Mouse (Mus musculus) forelimb bud, embryonic 11.5 days (tissue): Measurements from ENCODE around the gene Tescl.
A peak's percentile ranks its signal among the peaks of the same experiment; 100 is the strongest.

Experiments
- DNase-seq: peaks from one replicate; pipeline ENCODE4 v3.0.0-alpha.2; 2012; ENCODE audit warnings: low read depth, low spot score

The Tescl gene

DNA sequence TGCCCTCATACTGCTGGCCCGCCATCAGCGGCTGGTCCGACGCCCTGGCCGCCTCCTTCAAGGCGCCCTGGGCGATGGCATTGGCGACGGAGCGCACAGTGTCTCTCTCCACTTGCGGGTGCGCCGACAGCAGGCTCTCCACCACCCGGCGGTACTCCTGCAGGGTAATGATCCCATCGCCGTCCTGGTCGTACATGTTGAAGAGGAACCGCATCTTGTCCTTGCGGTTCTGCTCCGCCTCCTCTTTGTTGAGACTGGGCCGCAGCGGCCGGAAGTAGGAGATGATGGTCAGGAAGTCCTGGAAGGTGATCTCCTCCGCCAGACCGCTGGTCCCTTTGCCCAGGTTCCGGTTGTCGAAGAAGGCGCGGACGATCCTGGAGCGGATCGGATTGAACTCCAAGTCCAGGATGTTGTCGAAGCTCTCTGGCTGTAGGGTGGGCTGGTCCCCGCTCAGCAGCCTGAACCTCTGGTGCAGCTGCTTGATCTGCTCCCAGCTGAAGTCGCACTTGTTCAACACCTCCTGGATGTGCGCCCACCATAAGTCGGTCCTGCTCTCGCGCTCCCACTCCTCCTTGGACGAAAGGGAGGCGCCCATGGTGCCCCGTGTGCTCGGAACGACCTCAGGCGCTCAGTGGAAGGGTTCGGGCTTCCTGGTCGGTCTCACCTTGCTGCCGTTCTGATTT, at the start of gene Tescl:
TSS of gene Tescl (minus strand) at position 633 of the 683 bp plus-strand sequence.
- no peak for DNase-seq

GRCm38 (mm10) chr7:24382730-24383372, 49.1 kb upstream of the Tescl start:
- no peak for DNase-seq

DNA sequence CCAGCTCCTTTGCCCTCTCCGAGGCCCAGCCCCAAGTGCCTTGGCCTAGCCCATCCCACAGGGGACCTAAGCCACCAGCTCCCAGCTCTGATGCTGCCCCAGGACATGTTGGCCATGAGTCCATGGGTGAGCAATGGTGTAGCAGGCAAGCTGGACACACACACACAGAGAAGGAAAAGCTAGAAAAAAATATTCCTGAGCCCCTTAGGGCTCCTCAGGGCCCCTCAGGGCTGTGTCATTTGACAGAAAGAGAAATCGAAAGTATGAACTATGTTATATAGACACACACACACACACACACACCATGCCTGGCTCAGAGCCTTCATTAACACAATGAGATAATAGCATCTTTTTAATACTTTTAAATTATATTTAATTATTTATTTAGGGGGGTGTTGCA, 46.6 kb upstream of the Tescl start:
- DNase-seq: no peak

DNA sequence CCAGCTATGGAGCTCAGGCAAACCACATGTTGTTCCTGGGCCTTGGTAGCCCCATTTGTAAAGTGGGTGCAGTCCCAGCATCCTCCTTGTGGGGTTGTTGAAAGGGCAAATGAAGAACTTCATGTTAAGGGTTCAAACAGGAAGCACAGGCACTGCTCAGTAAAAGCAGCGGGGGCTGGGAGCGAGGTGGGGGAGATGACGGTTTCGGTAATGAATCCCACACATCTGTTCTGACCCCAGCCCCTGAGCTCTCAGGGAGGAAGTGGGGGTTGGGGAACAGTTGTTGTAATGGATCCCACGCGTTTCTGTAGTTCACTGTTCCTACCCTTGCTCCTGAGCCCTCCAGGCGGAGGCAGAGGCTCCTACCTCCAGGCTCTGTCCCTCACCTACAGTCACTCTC, 46.2 kb upstream of the Tescl start:
- DNase-seq: peak; percentile 62

- peak; percentile 79 for DNase-seq
These were observed 44.4 kb upstream of the Tescl start for GRCm38 (mm10) chr7:24378049-24378701.

GRCm38 (mm10) chr7:24377091-24377865, 43.5 kb upstream of the Tescl start:
- DNase-seq: no peak

DNA sequence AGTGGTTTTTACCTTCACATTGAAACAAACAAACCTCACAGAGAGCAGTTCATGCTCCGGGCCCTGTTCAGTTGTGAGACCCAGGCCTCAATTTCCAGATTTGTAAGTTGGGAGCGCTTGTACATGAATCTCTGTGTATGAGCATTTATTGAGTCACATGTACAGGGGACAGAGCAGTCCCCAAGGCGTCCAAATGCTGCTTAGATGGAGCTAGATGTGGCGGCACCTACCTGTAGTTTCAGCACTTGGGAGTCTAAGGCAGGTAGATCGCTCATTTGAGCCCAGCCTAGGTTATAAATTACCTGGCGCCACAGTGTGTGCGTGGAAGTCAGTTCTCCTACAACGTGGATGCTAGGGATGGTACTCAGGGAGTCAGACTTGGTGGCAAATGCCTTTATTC, 42.7 kb upstream of the Tescl start:
- no peak for DNase-seq

DNA sequence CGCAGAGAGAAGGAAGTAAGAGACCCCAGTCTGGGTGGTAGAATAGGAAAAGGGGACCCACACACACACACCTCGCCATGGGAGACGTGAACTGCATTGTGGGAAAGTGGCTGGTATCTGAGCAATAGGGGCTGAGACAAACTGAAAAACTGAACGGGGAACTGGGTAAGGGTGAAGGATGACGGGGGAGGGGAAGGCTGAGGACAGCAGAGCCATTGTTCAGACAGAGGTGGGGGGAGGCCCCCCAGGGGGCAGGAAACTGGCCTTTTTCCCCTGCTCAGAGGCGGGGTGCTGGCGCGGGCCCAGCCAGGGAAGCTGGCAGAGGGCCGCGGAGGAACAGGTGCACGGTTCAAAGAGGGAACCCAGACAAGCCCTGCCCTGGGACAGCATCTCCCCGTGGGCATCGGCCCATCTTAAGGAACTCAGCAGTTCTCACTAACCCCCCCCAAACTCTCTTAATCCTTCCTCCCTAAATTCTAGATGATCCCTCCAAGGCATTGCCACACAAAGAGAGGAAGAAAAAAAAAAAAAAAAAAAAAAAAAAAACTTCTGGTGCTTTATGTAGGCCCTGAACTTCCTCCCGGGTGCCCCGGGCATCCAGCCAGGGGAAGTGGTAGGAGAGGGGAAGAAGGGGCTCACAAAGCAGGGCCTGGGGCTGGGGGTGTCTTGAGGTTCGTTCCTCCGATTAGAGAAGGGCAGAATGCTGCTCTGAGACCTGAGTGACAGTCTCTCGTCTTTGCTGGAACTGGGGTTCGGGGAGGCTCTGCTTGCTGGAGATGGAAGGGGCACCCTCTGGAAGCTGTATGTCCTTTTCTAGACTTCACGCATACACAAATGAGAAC, 40.0 kb upstream of the Tescl start:
- no peak for DNase-seq

GRCm38 (mm10) chr7:24372786-24373185, 39.0 kb upstream of the Tescl start:
- DNase-seq: no peak

- no peak for DNase-seq
These were observed 38.6 kb upstream of the Tescl start for GRCm38 (mm10) chr7:24372300-24372699.

- no peak for DNase-seq
These were observed 38.0 kb upstream of the Tescl start for GRCm38 (mm10) chr7:24371809-24372145.

GRCm38 (mm10) chr7:24371012-24371808, 37.5 kb upstream of the Tescl start:
- no peak for DNase-seq

DNA sequence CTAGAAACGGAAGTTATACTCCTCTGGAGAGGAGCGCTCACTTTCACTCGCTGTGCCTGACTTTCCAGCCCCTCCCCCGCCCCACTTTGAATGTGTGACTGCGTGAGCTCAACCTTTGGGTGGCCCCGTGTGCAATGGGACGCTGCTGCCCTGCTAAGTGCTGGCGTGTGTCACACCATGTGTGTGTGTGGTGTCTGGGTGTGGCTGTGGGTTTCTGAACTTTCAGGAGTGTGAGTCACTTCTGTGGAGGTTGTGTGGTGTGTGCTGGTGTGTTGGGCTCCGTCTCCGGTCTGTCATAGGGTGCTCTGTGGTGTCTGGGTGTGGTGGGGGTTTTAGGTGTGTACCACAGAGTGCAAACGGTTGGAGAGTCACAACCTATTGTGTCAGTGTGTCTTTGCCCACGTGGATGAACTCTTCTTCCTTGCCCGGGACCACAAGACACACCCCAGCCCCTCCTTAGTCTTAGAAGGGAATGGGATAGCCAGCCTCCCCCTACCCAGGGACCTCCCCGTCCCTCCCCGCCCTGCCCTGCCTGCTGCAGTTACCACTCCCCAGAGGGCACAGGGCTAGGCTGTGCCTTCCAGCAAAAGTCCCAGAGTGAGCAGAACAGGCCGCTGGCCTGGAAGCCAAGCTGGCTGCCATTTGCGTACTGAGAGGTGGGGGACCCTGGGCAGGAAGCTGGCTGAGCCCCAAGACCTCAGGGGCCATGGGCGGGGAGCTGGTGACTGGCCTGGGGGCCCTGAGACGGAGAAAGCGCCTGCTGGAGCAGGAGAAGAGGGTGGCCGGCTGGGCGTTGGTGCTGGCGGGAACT, 36.2 kb upstream of the Tescl start, which contains the start of gene Kcnn4:
TSS of gene Kcnn4 (plus strand) at position 533 of the 811 bp plus-strand sequence.
- no peak for DNase-seq

- DNase-seq: no peak
These were observed 35.2 kb upstream of the Tescl start for GRCm38 (mm10) chr7:24368946-24369345.

GRCm38 (mm10) chr7:24368226-24368625, 34.5 kb upstream of the Tescl start:
- DNase-seq: no peak

- DNase-seq: no peak
These were observed 33.2 kb upstream of the Tescl start for GRCm38 (mm10) chr7:24366716-24367632.

DNA sequence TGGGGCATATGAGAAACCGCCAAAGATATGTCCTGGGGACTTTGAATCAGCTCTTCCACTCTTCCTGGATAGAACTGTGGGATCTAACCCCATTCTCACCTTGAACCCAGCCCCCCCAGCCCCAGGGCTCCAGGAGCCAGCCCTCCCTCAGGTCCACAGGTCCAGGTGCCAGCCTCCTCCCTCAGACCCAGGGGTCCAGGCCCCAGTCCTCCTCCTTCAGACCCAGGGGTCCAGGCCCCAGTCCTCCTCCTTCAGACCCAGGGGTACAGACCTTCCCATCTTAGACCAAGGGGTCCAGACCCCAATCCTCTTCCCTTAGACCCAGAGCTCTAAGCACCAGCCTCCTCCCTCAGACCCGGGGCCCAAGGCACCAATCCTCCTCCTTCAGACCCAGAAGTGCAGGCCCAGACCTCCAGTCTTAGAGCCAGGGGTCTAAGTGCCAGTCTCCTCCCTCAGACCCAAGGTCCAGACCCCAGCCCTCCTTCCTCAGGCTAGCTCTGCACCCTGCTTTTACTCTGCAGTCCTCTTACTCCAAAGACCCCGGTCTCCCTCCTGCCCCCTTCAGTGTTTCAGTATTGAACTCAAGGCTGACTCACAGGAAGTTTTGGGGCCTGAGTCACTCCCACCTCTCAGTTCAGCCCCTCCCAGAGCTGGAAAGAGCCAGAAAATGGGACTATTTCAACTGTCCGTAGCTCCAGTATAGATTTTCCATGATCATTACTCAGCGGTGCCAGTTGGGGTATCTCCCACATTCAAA, 31.7 kb upstream of the Tescl start:
- no peak for DNase-seq

DNA sequence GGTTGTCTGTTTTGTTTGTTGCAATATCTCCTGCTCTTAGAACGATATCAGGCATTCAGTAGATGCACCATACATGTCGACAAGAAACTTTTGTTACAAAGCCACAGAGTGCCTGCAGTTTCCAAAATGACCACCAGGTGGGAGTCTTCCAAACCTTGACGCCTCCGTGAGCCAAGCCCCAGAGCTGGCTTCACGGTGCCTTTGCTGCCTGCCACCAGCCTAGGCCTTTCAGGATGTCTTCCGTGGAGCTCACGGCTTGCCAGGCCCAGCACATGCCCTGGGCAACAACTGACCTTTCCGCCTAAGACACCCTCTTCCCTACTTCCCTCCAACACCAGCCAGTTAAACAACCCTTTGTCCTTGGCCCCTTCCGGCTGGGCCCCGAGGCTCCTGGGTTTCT, 31.1 kb upstream of the Tescl start:
- DNase-seq: peak; percentile 89
